Comparison of ENCODE assay signal across 9 mouse cellular contexts in genomic region chr11:60703131-60703530, GRCm38 (mm10). TPM values are rescaled to one million over a fixed set of nuclear protein-coding genes. Genes with fewer than 3 reads are reported as not detected.
DNase-seq lines count a peak whose midpoint lies in the region; ATAC-seq and TF ChIP-seq lines count a peak whose summit lies in the region.
"Had no signal": no experiment of that assay in that cellular context is flagged by ENCODE, and none has a peak within 500 bp of the region (broad histone marks: within the 10 kb centered on the region; RNA-seq: fewer than 3 reads in every experiment).

No protein-coding gene starts in this region.

- no peak overlapping the region for H3K27ac ChIP-seq in testis, adult 2 months (ENCODE audit: control insufficient read depth, insufficient read depth, low read depth, low read length)
- no peak overlapping the region for H3K27ac ChIP-seq in bone marrow, adult 2 months (ENCODE audit: control insufficient read depth, insufficient read depth, low read depth, low read length, poor library complexity)
- no peak overlapping the region for H3K27ac ChIP-seq in kidney, postnatal 0 days
- H3K27ac ChIP-seq: heart, embryonic 15.5 days had no signal

- no peak overlapping the region for H3K9ac ChIP-seq in kidney, postnatal 0 days (ENCODE audit: low read depth, low read length)
- H3K9ac ChIP-seq: heart, embryonic 15.5 days had no signal

- H3K9me3 ChIP-seq in kidney, postnatal 0 days (replicated peaks; ENCODE audit: low read length) = no peaks in the 10 kb centered on the region
- H3K9me3 ChIP-seq: heart, embryonic 15.5 days had no signal

- 37% methylated on average over 4 of the region's 4 CpGs for WGBS in bone marrow, adult 2 months
- WGBS in kidney, postnatal 0 days = 47% methylated on average over 4 of the region's 4 CpGs

- 0 out of 2 replicates have a peak, but pooled peaks have one; percentile 37 for ATAC-seq in erythroid progenitor cell, adult 5-6 weeks (replicated peaks; ENCODE audit: low FRiP score, poor library complexity, severe bottlenecking)
- no peak for ATAC-seq in kidney, postnatal 0 days (replicated peaks; ENCODE audit: low FRiP score, low read depth)
- ATAC-seq in erythroblast, adult 5-6 weeks (replicated peaks; ENCODE audit: low FRiP score, poor library complexity, severe bottlenecking) = no peak

- H3K27me3 ChIP-seq in testis, adult 2 months (ENCODE audit: control insufficient read depth, insufficient read depth, low read length) = no peaks in the 10 kb centered on the region
- H3K27me3 ChIP-seq in kidney, postnatal 0 days (ENCODE audit: insufficient read depth, low read length) = no peaks in the 10 kb centered on the region
- H3K27me3 ChIP-seq: heart, embryonic 15.5 days had no signal

- TF ChIP-seq POLR2A in testis, adult 2 months (IDR thresholded peaks at IDR 0.05; ENCODE audit: control insufficient read depth, low read depth, low read length) = no peak
- TF ChIP-seq POLR2A in bone marrow, adult 2 months (IDR thresholded peaks at IDR 0.05; ENCODE audit: borderline replicate concordance, control insufficient read depth, low read depth, low read length) = no peak

- no peaks in the 10 kb centered on the region for H3K36me3 ChIP-seq in testis, adult 2 months (ENCODE audit: control insufficient read depth, insufficient read depth, low read length)
- 0 out of 2 replicates have a peak, but pooled peaks cover 7% of the 10 kb centered on the region for H3K36me3 ChIP-seq in kidney, postnatal 0 days (ENCODE audit: insufficient read depth, low read length)

- peak; percentile 60; the same call in 1 of the 2 replicates for TF ChIP-seq CTCF in testis, adult 2 months (IDR thresholded peaks at IDR 0.05; ENCODE audit: control insufficient read depth, insufficient read depth, insufficient replicate concordance, low read depth, low read length)
- TF ChIP-seq CTCF in bone marrow, adult 2 months (IDR thresholded peaks at IDR 0.05; ENCODE audit: control insufficient read depth, insufficient read depth, low read length) = peak; percentile 89
- TF ChIP-seq CTCF in kidney, postnatal 0 days (IDR thresholded peaks at IDR 0.05; ENCODE audit: low read depth) = peak; percentile 78

- DNase-seq in testis, postnatal 14 days (ENCODE audit: low spot score) = no peak
- DNase-seq in kidney, postnatal 0 days (ENCODE audit: low spot score) = peak; percentile 71
- DNase-seq in lung, adult 18-20 months = peak; percentile 62 to 74
- DNase-seq in right cerebral cortex, adult 18-20 months = peak; percentile 70

- H3K4me3 ChIP-seq in testis, adult 2 months (ENCODE audit: control insufficient read depth, low read depth, low read length) = no peak overlapping the region
- H3K4me3 ChIP-seq in bone marrow, adult 2 months (replicated peaks; ENCODE audit: control insufficient read depth, low read depth, low read length) = no peak overlapping the region
- H3K4me3 ChIP-seq in kidney, postnatal 0 days (replicated peaks; ENCODE audit: low read depth, low read length) = no peak overlapping the region
- H3K4me3 ChIP-seq: heart, embryonic 15.5 days had no signal

- H3K4me2 ChIP-seq in kidney, postnatal 0 days (ENCODE audit: low read length) = no peak overlapping the region
- H3K4me2 ChIP-seq: heart, embryonic 15.5 days had no signal

- H3K4me1 ChIP-seq in testis, adult 2 months (ENCODE audit: control insufficient read depth, insufficient read depth, low read length) = peaks cover 25% of the 10 kb centered on the region
- no peaks in the 10 kb centered on the region; the same call in 1 of the 2 replicates for H3K4me1 ChIP-seq in bone marrow, adult 2 months (ENCODE audit: control insufficient read depth, insufficient read depth, low read length)
- H3K4me1 ChIP-seq in kidney, postnatal 0 days (replicated peaks; ENCODE audit: insufficient read depth, low read length) = peaks cover 9% of the 10 kb centered on the region; the same call in 1 of the 2 replicates

RNA-seq across cellular contexts. Expression of gene Llgl1, which starts 3.6 kb away (rescaled TPM):
- polyA plus RNA-seq in testis, adult 2 months (2012; rRNA removed) = 14.6 and 16.9 TPM in 2 replicates
- polyA plus RNA-seq in bone marrow, adult 2 months (2011; ENCODE audit: insufficient read depth, insufficient read length, low replicate concordance, missing spikeins) = 11.1 and 11.2 TPM in 2 replicates
- 5.4 and 19.1 TPM in 2 replicates for total RNA-seq in erythroid progenitor cell, adult 5-6 weeks (2015; ENCODE audit: low replicate concordance)
- 6.9 and 9.2 TPM in 2 replicates for total RNA-seq in erythroid progenitor cell, adult 5-6 weeks (2017; ENCODE audit: low replicate concordance)
- polyA plus RNA-seq in kidney, postnatal 0 days (2015; fragmentation: Nextera tagmentation; extraction: Ambion mirVana) = 26.4 and 31.0 TPM in 2 replicates
- total RNA-seq in erythroblast, adult 5-6 weeks (2015; ENCODE audit: low replicate concordance) = 3.8 and 5.6 TPM in 2 replicates
- total RNA-seq in erythroblast, adult 5-6 weeks (2017; ENCODE audit: low replicate concordance) = 2.5 and 3.1 TPM in 2 replicates

RNA-seq across cellular contexts. Expression of gene Flii, which starts 23.9 kb away (rescaled TPM):
- 31.0 and 32.9 TPM in 2 replicates for polyA plus RNA-seq in testis, adult 2 months (2012; rRNA removed)
- polyA plus RNA-seq in bone marrow, adult 2 months (2011; ENCODE audit: insufficient read depth, insufficient read length, low replicate concordance, missing spikeins) = 39.0 and 41.0 TPM in 2 replicates
- total RNA-seq in erythroid progenitor cell, adult 5-6 weeks (2015; ENCODE audit: low replicate concordance) = 39.8 and 50.5 TPM in 2 replicates
- total RNA-seq in erythroid progenitor cell, adult 5-6 weeks (2017; ENCODE audit: low replicate concordance) = 28.5 and 31.8 TPM in 2 replicates
- 53.4 and 56.8 TPM in 2 replicates for polyA plus RNA-seq in kidney, postnatal 0 days (2015; fragmentation: Nextera tagmentation; extraction: Ambion mirVana)
- total RNA-seq in erythroblast, adult 5-6 weeks (2015; ENCODE audit: low replicate concordance) = 26.9 and 54.8 TPM in 2 replicates
- total RNA-seq in erythroblast, adult 5-6 weeks (2017; ENCODE audit: low replicate concordance) = 32.3 and 66.9 TPM in 2 replicates

RNA-seq across cellular contexts. Expression of gene Mief2, which starts 25.1 kb away (rescaled TPM):
- 7.2 and 7.7 TPM in 2 replicates for polyA plus RNA-seq in testis, adult 2 months (2012; rRNA removed)
- 4.1 and 11.7 TPM in 2 replicates for polyA plus RNA-seq in bone marrow, adult 2 months (2011; ENCODE audit: insufficient read depth, insufficient read length, low replicate concordance, missing spikeins)
- 0.42 TPM in 1 of 2 replicates, not detected in the other for total RNA-seq in erythroid progenitor cell, adult 5-6 weeks (2015; ENCODE audit: low replicate concordance)
- total RNA-seq in erythroid progenitor cell, adult 5-6 weeks (2017; ENCODE audit: low replicate concordance) = 0.39 TPM in 1 of 2 replicates, not detected in the other
- polyA plus RNA-seq in kidney, postnatal 0 days (2015; fragmentation: Nextera tagmentation; extraction: Ambion mirVana) = 14.1 and 14.5 TPM in 2 replicates
- total RNA-seq in erythroblast, adult 5-6 weeks (2015; ENCODE audit: low replicate concordance) = 0.84 TPM in 1 of 2 replicates, not detected in the other
- 0.42 and 1.3 TPM in 2 replicates for total RNA-seq in erythroblast, adult 5-6 weeks (2017; ENCODE audit: low replicate concordance)
